Mouse (Mus musculus): Measurements from ENCODE around the gene Slc48a1. TPM values are rescaled to one million over a fixed set of nuclear protein-coding genes. Genes with fewer than 3 reads are reported as not detected.

The Slc48a1 gene
- polyA plus RNA-seq, 1 experiment from 2014 or later = 36.6 TPM

GRCm38 (mm10) chr15:97744930-97745329, 33.4 kb upstream of the Slc48a1 start:
- WGBS = 77% methylated on average over 10 of the region's 10 CpGs
- no peak overlapping the region for H3K4me2 ChIP-seq
- no peak overlapping the region for H3K9ac ChIP-seq
- no peaks in the 10 kb centered on the region for H3K9me3 ChIP-seq
- H3K36me3 ChIP-seq (replicated peaks) = no peaks in the 10 kb centered on the region
- ATAC-seq (ENCODE audit: low FRiP score) = no peak
- 0 out of 2 replicates have a peak overlapping the region, but pooled peaks have one; percentile 25 for H3K27ac ChIP-seq
- no peak overlapping the region for H3K4me3 ChIP-seq (replicated peaks)
- H3K27me3 ChIP-seq = no peaks in the 10 kb centered on the region
- H3K4me1 ChIP-seq = peaks cover 23% of the 10 kb centered on the region

DNA sequence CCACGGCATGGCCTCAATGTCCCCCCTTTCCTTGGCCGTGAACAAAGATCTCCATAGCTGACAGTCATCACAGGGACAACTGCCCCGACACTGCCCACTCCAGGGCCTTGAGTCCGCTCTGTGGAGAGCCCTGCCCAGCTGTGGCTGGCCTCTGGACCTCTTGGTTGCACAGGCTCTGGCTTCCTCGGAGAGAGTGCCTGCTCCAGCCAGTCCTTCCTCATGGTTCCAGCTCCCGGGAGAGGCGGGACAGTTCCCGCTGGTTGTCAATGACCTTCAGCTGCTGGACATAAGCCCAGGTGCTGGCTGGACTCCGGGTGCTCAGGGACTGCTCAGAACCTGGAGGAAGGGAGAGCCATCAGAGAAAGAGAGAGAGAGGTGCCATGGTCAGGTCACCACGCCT, 33.0 kb upstream of the Slc48a1 start:
- Histone ChIP-seq H3K36me3 (replicated peaks) (no peaks in the 10 kb centered on the region), H3K27me3 (no peaks in the 10 kb centered on the region), H3K9me3 (no peaks in the 10 kb centered on the region), H3K27ac (no peak overlapping the region), H3K9ac (no peak overlapping the region), H3K4me2 (no peak overlapping the region), H3K4me3 (replicated peaks) (no peak overlapping the region), H3K4me1 (peaks cover 27% of the 10 kb centered on the region)
- WGBS = 86% methylated on average over 10 of the region's 10 CpGs
- no peak for ATAC-seq (ENCODE audit: low FRiP score)

DNA sequence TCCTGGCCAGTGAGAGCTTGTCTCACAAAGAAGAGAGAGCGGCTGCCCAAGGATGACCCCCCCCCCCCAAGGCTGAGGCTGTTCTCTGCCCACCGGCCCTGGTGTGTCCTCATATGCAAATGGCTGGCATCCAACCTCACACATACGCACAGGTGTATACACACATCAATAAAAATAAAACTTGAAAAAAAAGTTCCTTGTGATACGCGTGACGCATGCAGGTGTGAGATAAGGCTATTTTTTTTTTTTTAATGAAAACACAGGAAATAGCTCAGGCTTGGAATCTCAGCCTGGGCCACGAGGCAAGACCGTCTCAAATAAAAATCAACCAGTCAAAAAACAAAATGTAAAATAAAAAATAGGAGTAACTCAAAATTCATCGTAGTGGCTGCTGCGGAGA, 32.0 kb upstream of the Slc48a1 start:
- Histone ChIP-seq H3K4me3 (replicated peaks) (no peak overlapping the region), H3K4me1 (peaks cover 34% of the 10 kb centered on the region), H3K36me3 (replicated peaks) (no peaks in the 10 kb centered on the region), H3K9me3 (no peaks in the 10 kb centered on the region), H3K9ac (no peak overlapping the region), H3K27me3 (no peaks in the 10 kb centered on the region), H3K4me2 (no peak overlapping the region), H3K27ac (no peak overlapping the region)
- no peak for ATAC-seq (ENCODE audit: low FRiP score)
- WGBS = 91% methylated on average over 10 of the region's 10 CpGs

DNA sequence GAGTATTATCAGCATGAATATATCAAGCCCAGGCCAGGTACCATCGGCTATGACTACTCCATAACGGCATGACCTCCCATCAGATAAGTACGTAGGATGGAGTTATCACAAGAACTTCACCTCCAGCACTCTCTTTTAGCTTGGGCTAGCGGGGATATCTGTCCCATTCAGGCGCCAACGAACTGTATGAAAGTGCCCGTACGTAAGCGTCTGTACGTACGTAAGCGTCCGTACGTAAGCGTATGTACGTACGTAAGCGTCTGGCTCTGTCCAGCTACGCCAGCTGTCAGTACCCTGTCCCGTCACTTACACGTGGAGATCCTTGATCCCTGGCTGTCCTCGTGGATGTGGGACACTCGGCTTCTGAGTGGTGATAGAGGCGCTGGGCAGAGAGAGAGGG, 31.6 kb upstream of the Slc48a1 start:
- Histone ChIP-seq H3K9me3 (no peaks in the 10 kb centered on the region), H3K36me3 (replicated peaks) (no peaks in the 10 kb centered on the region), H3K9ac (no peak overlapping the region), H3K27me3 (no peaks in the 10 kb centered on the region), H3K4me1 (peaks cover 34% of the 10 kb centered on the region), H3K27ac (no peak overlapping the region), H3K4me2 (no peak overlapping the region), H3K4me3 (replicated peaks) (no peak overlapping the region)
- WGBS = 93% methylated on average over 24 of the region's 24 CpGs
- ATAC-seq (ENCODE audit: low FRiP score) = no peak

- Histone ChIP-seq H3K9ac (no peak overlapping the region), H3K4me3 (replicated peaks) (no peak overlapping the region), H3K9me3 (no peaks in the 10 kb centered on the region), H3K36me3 (replicated peaks) (no peaks in the 10 kb centered on the region), H3K4me2 (no peak overlapping the region), H3K27me3 (no peaks in the 10 kb centered on the region), H3K27ac (no peak overlapping the region), H3K4me1 (peaks cover 27% of the 10 kb centered on the region)
- WGBS = 73% methylated on average over 4 of the region's 4 CpGs
- no peak for ATAC-seq (ENCODE audit: low FRiP score)
These were observed 30.8 kb upstream of the Slc48a1 start for GRCm38 (mm10) chr15:97747486-97747885.

DNA sequence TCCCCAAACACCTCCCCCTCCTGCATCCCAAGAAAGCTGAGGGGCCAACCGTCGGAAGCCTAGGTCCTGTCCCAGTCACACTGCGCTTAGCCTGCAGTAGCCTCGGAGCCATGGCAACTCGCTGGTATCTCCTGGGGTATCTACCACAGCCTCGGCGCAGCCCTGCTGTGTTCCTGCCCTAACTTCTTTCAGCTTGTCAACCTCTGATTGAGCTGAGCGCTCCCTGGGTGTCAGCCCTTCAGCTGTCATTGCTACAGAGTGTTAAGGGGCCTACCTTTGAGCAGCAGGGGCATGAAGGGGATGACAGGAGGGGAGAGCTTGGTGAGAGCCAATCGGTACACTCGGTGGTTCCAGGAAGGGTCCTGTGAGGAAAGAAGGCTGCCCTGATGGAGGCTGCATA, 30.0 kb upstream of the Slc48a1 start:
- Histone ChIP-seq H3K36me3 (replicated peaks) (no peaks in the 10 kb centered on the region), H3K27ac (no peak overlapping the region), H3K9me3 (no peaks in the 10 kb centered on the region), H3K4me2 (no peak overlapping the region), H3K4me3 (replicated peaks) (no peak overlapping the region), H3K4me1 (peaks cover 26% of the 10 kb centered on the region), H3K27me3 (no peaks in the 10 kb centered on the region), H3K9ac (no peak overlapping the region)
- no peak for ATAC-seq (ENCODE audit: low FRiP score)
- WGBS = 53% methylated on average over 10 of the region's 10 CpGs

GRCm38 (mm10) chr15:97748964-97749363, 29.4 kb upstream of the Slc48a1 start:
- H3K27ac ChIP-seq = no peak overlapping the region
- no peak for ATAC-seq (ENCODE audit: low FRiP score)
- WGBS = 89% methylated on average over 4 of the region's 4 CpGs
- H3K4me3 ChIP-seq (replicated peaks) = no peak overlapping the region
- H3K27me3 ChIP-seq = no peaks in the 10 kb centered on the region
- H3K9ac ChIP-seq = no peak overlapping the region
- H3K36me3 ChIP-seq (replicated peaks) = no peaks in the 10 kb centered on the region
- H3K4me1 ChIP-seq = peaks cover 26% of the 10 kb centered on the region
- H3K4me2 ChIP-seq = no peak overlapping the region
- H3K9me3 ChIP-seq = no peaks in the 10 kb centered on the region

GRCm38 (mm10) chr15:97749397-97749796, 28.9 kb upstream of the Slc48a1 start:
- no peaks in the 10 kb centered on the region for H3K9me3 ChIP-seq
- no peak for ATAC-seq (ENCODE audit: low FRiP score)
- no peak overlapping the region for H3K4me3 ChIP-seq (replicated peaks)
- no peak overlapping the region for H3K27ac ChIP-seq
- H3K9ac ChIP-seq = no peak overlapping the region
- no peaks in the 10 kb centered on the region for H3K27me3 ChIP-seq
- no peaks in the 10 kb centered on the region for H3K36me3 ChIP-seq (replicated peaks)
- H3K4me2 ChIP-seq = no peak overlapping the region
- peaks cover 26% of the 10 kb centered on the region for H3K4me1 ChIP-seq
- 91% methylated on average over 9 of the region's 9 CpGs for WGBS

- Histone ChIP-seq H3K9ac (no peak overlapping the region), H3K36me3 (replicated peaks) (no peaks in the 10 kb centered on the region), H3K4me3 (replicated peaks) (no peak overlapping the region), H3K9me3 (no peaks in the 10 kb centered on the region), H3K27me3 (peaks cover under 1% of the 10 kb centered on the region; the same call in 1 of the 2 replicates), H3K4me1 (peaks cover 25% of the 10 kb centered on the region), H3K4me2 (no peak overlapping the region), H3K27ac (0 out of 2 replicates have a peak overlapping the region, but pooled peaks have one; percentile 50)
- no peak for ATAC-seq (ENCODE audit: low FRiP score)
- 89% methylated on average over 13 of the region's 13 CpGs for WGBS
These were observed 28.5 kb upstream of the Slc48a1 start for GRCm38 (mm10) chr15:97749841-97750240.

DNA sequence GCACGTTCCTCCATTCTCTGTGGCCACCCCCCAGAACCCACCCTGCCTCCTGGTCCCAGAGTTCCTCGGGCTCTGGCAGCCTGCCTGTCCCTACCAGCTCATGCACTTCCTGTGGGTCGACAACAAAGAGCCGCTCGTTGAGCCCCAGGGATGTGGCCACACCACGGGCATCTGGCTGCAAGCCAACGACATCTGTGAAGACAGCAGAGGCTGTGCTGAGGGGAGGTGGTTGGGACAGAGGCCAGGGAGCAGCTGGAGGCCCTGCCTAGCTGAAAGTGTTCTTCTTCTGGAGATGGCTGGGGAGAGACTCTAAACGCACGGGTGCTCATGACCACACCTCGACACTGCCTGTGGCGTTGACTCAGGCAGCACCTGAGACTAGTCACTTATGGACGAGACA, 27.6 kb upstream of the Slc48a1 start:
- 46% methylated on average over 12 of the region's 12 CpGs for whole genome bisulfite sequencing
- Histone ChIP-seq H3K4me3 (replicated peaks) (no peak overlapping the region), H3K9ac (no peak overlapping the region), H3K27ac (peak overlapping the region; percentile 50; the same call in 1 of the 2 replicates), H3K9me3 (no peaks in the 10 kb centered on the region), H3K27me3 (peaks cover 8% of the 10 kb centered on the region; the same call in 1 of the 2 replicates), H3K4me1 (peaks cover 21% of the 10 kb centered on the region), H3K4me2 (peak overlapping the region; percentile 13; the same call in 1 of the 2 replicates), H3K36me3 (replicated peaks) (no peaks in the 10 kb centered on the region)
- ATAC-seq (ENCODE audit: low FRiP score) = peak; percentile 90

DNA sequence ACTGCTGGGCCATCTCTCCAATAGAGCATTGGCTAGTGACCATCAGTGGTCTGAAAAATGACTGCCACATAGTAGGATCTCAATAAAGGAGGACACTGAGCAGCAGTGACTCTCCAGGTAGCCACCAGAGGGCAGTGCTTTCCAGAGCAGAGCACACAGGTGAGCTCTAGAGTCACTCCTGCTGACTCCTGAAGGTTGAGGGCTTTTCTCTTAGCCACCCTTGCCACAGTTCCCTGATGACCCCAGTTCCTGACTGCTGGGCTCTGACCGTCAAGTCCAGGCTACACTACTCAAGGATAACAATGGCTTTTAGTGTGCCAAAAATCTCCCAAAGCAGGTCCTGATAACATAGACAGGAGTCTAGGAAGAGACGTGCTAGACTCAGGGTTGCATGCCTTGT, 26.6 kb upstream of the Slc48a1 start:
- Histone ChIP-seq H3K4me1 (peaks cover 21% of the 10 kb centered on the region), H3K4me2 (no peak overlapping the region), H3K4me3 (replicated peaks) (no peak overlapping the region), H3K9ac (no peak overlapping the region), H3K27ac (no peak overlapping the region), H3K27me3 (peaks cover 8% of the 10 kb centered on the region; the same call in 1 of the 2 replicates), H3K9me3 (no peaks in the 10 kb centered on the region), H3K36me3 (replicated peaks) (no peaks in the 10 kb centered on the region)
- ATAC-seq (ENCODE audit: low FRiP score) = no peak
- 83% methylated on average over 2 of the region's 2 CpGs for WGBS

DNA sequence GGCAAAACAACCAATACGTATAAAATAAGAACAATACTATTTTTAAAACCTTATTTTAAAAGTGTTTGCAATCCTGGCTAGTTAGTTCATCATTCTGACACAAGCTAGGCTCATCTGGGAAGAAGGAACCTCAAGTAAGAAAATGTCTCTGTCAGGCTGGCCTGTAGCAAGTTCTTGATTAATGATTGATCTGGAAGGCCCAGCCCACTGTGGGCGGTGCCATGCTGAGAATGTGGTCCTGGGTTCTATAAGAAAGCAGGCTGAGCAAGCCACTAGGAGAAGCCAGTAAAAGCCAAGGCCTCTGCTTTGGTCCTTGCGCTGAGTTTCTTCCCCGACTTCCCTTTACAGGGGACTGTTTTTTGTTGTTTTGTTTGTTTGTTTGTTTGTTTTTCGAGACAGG, 25.8 kb upstream of the Slc48a1 start:
- Histone ChIP-seq H3K27me3 (peaks cover 12% of the 10 kb centered on the region; the same call in 1 of the 2 replicates), H3K4me1 (peaks cover 21% of the 10 kb centered on the region), H3K9ac (no peak overlapping the region), H3K4me2 (no peak overlapping the region), H3K4me3 (replicated peaks) (no peak overlapping the region), H3K9me3 (no peaks in the 10 kb centered on the region), H3K27ac (no peak overlapping the region), H3K36me3 (replicated peaks) (no peaks in the 10 kb centered on the region)
- ATAC-seq (ENCODE audit: low FRiP score) = no peak
- WGBS = 95% methylated on average over 5 of the region's 5 CpGs

- peaks cover 13% of the 10 kb centered on the region for H3K4me1 ChIP-seq
- H3K9ac ChIP-seq = no peak overlapping the region
- no peak for ATAC-seq (ENCODE audit: low FRiP score)
- H3K27ac ChIP-seq = no peak overlapping the region
- WGBS = 59% methylated on average over 6 of the region's 6 CpGs
- peaks cover 12% of the 10 kb centered on the region; the same call in 1 of the 2 replicates for H3K27me3 ChIP-seq
- H3K4me3 ChIP-seq (replicated peaks) = no peak overlapping the region
- H3K4me2 ChIP-seq = no peak overlapping the region
- H3K9me3 ChIP-seq = no peaks in the 10 kb centered on the region
- no peaks in the 10 kb centered on the region for H3K36me3 ChIP-seq (replicated peaks)
These were observed 23.8 kb upstream of the Slc48a1 start for GRCm38 (mm10) chr15:97754476-97754875.

All from forebrain, embryonic 12.5 days (tissue).